Mouse (Mus musculus) embryo, embryonic 9.5 days (tissue): ENCODE measurements around the gene Tekt4.

Experiments
- DNase-seq: peaks from one replicate; pipeline ENCODE4 v3.0.0-alpha.2; 2017; ENCODE audit errors: extremely low spot score

The Tekt4 gene

DNA sequence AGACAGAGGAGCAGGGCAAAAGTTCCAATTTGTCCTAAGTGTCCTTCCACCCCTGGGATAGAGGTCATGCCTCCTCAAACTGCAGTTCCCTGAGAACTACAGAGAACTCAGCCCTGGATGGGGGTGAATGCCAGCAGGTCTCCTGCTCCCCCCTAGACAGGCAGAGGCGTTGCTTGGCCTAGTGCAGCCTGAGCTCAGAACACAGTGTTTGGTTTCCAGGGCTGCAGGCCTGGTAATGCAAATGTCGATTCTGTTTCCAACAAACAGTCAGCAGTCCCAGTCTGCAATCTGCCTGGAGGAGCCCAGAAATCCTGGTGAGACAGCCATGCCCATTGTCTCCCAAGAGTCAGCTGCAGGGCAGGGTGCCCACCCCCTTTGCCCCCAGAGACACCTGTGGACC is at the start of gene Tekt4:
Tekt4 (plus strand) TSS at position 344 of the 400 bp plus-strand sequence.
- DNase-seq: no peak

- no peak for DNase-seq
Measured at GRCm38 (mm10) chr17:25405224-25405895, 49.1 kb upstream of the Tekt4 start.

DNA sequence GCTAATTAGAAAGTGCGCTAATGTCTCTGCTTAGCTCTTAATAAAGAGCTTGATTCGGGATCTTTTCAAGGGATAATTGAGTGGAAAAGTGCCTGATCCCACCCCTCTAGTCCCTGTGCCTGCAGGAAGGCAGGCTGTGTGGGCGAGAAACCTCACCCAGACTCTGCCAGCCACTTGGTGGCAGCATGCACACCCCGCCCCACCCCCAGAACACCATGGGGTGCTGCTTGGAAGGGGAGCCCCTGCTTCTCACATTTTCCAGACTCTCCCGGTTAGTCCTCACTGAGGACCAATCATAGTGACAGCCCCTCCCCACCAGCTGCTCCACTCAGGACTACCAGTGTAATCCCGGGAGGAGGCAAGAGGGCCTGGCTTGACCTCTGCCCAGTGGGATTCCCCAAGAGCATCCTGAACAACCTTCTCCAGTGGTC is 48.4 kb upstream of the Tekt4 start:
- DNase-seq: no peak

DNA sequence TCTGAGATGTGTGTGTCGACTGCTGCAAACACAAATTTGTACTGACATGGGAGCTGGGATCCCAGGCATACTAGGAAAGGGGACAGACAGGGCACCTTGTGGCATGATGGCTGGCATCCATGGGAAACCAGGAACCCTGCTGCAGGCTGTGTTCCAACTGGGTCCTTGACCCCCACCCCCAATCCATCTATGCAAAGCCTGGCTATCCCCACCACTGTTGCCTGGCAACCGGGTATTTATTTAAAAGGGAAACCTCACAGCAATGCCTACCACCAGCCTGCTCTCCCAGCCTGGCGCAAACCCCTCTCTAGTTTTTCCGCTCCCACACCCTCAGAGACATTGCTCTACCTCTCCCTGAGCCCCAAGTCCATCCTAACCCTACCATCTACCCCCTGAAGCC is 47.1 kb upstream of the Tekt4 start:
- no peak for DNase-seq

GRCm38 (mm10) chr17:25408302-25408999 is 46.0 kb upstream of the Tekt4 start:
- DNase-seq: no peak

DNA sequence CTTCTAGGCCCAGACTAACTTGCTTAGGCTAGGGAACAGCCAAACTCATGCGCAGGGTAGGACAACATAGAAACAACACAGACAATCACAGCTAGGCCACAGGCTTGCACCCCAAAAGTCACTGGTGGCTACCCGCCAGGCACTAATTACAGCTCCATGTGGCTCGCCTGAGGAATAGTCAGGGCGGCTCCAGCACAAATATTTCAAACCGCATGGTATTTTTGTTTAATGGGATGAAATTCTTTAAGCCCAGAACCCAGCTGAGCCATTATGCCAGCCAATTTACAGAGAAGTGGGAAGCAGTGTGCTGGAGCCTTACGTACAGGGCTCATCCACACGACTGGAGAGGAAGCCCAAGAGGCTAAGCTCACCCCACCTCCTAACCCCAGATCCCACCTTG is 44.8 kb upstream of the Tekt4 start:
- DNase-seq: no peak

DNA sequence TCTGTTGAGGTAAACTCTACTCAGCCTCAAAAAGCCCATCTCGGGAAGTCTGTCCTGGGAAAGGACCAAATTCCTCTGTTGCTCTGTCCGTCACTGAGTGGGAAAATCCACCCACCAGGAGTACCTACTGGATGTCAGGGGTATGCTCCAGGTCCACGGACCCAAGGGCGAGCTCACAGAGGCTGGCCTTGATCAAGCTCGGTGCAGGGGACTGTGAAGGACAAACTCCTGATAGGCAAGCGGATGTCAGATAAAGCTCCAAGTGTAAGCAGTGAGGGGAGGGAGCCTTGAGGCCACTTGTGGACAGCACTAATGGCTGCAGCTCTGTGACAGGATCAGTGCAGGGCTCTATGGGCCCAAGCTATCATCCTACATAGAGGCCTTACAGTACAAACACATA is 44.2 kb upstream of the Tekt4 start:
- DNase-seq: no peak

GRCm38 (mm10) chr17:25410786-25411185 is 43.6 kb upstream of the Tekt4 start:
- no peak for DNase-seq

GRCm38 (mm10) chr17:25411251-25411650 is 43.2 kb upstream of the Tekt4 start:
- no peak for DNase-seq

GRCm38 (mm10) chr17:25414209-25414608 is 40.2 kb upstream of the Tekt4 start:
- no peak for DNase-seq

- DNase-seq: no peak
Measured at GRCm38 (mm10) chr17:25414917-25415316, 39.5 kb upstream of the Tekt4 start.

DNA sequence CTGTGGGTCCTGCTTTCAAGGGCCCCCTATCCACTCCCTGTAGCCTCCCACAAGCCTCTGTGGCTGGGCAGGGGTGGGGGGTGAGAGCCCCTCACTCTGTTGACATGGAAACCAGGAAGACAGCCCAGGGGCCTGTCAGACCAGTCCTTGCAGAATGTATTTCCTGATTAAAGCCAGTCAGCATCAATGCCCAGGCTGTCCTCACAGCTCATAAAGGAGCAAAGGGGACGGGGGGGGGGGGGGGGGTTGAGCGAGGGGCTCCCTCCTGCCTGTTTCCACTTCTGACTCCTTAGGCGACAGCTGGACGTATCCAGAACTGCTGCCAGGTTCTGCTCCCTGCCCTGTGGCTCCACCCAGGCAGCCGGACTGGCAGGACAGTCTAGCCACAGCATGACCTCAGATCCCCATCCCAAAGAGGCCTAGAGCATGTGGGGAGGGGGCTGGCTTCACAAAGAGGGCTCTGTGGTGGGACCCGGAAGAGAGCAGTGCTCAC is 38.9 kb upstream of the Tekt4 start:
- peak; percentile 68 for DNase-seq

DNA sequence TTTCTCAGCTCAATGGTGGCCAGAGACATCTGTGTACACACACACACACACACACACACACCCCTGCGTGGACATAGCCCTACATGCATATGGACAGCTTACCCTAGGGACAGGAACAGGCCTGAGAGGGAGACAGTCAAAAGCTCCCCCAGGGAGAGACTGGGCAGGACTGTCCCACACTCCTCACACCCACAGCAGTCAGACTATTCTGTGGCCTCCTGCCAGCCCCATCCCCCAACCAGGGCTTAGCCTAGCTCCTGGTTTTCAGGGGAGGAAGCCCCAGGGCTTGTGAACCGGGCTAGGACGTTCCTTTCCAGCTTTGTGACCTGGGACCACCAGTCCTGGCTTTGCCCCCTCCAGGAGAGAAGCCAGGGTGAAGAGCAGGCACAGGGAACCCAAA is 38.2 kb upstream of the Tekt4 start:
- no peak for DNase-seq

DNA sequence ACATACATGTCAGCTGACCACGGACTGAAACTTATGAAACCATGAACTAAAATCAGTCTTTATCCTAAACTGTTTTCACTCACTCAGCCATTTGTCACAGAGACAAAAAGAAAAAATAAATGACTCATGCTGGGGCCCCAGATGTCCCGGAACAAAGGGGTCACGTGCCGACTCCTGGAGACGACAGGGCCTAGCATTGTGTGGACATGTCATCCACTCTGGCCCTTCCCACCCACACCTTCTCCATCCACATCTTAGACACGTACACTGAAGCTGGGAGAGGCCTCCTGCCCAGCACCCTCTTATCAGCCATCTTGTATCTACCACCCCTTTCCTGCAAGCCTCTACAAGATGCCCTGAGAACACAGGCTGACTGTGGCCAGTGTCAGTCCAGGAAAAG is 36.4 kb upstream of the Tekt4 start:
- no peak for DNase-seq

- DNase-seq: no peak
Measured at GRCm38 (mm10) chr17:25418926-25419325, 35.5 kb upstream of the Tekt4 start.

DNA sequence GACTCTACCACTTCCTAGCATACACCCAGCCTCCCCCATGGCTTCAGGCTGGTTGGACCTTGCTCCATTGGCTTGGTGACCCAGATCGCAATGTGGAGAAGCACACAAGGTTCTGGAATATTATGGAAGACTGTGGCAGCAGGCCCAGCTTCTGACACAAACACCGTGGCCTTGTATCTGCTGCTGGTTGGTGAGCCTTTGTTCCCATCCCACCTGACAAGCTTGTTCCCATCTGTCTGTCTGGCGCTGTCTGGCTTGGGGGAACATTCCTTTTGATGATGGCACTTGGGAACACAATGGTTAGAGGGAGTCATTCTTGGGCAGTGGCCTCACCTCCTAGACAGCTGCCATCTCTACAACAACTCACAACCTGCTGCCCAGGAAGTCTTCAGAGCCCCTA is 33.4 kb upstream of the Tekt4 start:
- no peak for DNase-seq

- DNase-seq: no peak
Measured at GRCm38 (mm10) chr17:25424526-25425080, 29.8 kb upstream of the Tekt4 start.

DNA sequence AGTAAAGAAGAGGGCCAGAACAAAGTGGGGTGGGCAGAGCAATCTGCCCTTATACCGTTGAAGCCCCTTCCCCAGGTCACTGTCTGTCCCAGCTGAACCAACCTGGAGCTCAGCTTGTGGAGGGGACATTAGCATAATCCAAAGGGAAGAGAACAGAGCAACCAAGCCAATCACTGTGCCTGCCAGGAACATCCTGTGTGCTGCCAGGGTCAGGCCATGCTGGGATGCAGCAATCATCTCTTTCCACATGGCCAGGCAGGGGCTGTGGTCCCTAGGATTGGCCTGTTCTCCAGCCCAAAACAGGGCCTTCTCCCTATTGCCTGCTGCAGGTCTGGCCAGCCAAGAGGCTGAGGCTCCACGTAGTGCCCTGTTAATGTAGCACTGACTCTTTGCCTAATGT is 28.4 kb upstream of the Tekt4 start:
- DNase-seq: no peak

DNA sequence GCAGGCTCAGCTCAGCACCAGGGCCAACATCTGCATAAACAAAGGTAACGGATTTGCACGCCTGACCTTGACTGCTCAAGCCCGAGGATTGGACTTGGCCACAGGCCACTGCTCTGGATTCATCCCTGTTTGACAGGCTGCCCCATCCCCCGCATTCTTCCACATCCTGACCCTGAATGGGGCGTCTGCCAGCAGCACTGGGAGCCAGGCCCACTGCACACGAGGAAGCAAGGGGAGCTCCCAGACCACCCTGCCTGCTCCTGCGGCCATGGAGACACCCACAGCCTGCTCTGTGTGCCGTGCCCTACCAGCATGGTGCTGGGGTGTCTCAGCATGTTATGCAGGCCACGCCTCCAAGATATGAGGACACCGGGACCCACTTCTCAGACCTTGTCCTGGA is 27.0 kb upstream of the Tekt4 start:
- no peak for DNase-seq

- no peak for DNase-seq
Measured at GRCm38 (mm10) chr17:25429240-25429639, 25.2 kb upstream of the Tekt4 start.

DNA sequence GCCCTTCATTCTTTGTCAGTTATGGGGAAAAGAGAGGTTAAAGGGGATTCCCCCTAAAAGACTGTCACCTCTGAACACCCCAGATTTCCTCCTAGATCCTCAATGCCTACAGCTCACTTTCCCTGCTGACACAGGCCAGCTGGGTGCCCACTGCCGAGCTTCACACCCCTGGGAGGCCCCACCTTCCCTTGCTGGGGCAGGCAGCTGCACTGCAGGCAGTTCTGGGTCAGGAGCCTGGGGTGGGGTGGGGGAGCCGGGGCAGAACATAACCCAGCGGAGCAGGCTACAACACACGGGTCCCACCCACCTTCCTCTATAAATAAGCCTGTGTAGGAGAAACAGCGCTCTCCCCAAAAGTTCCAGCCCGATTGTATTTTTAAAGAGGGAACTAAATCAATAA is 24.5 kb upstream of the Tekt4 start:
- DNase-seq: no peak

DNA sequence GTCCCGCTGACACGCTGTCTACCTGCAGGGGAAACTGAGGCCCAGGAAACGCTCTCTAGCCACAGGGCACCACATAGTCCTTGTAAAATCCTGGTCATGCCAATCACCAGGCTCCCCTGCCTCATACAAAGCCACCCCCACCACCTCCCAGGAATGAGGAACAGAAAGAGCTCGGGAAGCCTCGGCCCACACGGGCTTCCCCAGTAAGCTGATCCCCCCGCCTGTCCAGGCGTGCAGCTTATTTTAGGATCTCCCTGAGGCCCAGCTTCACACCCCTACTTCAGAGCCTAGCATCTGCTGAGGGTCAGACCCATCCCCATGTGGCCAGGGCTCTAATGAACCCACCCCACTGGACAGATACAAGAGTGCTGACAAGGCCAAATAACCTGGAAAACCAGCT is 23.9 kb upstream of the Tekt4 start:
- DNase-seq: no peak
